Mouse (Mus musculus) gastrocnemius, adult 8-10 months (tissue): ENCODE measurements around the gene Tacr3. TPM values are rescaled to one million over a fixed set of nuclear protein-coding genes. Genes with fewer than 3 reads are reported as not detected.

Experiments
- DNase-seq, 2 experiments: peaks; one replicate each; pipeline ENCODE4 v3.0.0; 2022; ENCODE audit warnings: low spot score in 2 of 2
- total RNA-seq, 4 experiments: library from RNA; stranded (reverse); gene quantifications; 2 replicates each; pipeline ENCODE4 v1.2.4; 2022

Tacr3 gene
- not detected for total RNA-seq

DNA sequence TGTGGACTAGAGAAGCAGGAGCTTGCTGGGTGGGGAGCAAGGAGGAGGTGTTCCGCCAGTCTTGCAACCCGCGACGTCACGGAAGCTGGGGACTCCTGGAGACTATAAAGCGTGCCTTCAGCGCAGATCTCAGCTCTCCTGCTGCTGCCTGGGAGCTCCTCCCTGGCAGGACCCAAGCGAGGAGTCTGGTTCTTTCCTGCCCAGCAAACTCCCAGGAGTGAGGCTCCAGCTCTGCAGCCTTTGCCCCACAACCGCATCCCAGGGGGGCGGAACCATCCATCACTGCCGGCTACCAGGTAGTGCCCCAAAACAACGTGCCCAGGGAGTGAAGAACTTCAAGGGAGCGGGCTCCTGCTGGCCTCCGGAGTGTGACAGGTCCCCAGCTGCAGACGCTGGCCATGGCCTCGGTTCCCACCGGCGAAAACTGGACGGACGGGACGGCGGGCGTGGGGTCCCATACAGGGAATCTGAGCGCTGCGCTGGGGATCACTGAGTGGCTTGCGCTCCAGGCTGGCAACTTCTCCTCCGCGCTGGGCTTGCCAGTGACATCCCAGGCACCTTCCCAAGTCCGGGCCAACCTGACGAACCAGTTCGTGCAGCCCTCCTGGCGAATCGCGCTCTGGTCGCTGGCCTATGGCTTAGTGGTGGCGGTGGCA is at the start of gene Tacr3:
Gene Tacr3 (plus strand): TSS at position 133 of the 656 bp plus-strand sequence.
- DNase-seq: no peak

DNA sequence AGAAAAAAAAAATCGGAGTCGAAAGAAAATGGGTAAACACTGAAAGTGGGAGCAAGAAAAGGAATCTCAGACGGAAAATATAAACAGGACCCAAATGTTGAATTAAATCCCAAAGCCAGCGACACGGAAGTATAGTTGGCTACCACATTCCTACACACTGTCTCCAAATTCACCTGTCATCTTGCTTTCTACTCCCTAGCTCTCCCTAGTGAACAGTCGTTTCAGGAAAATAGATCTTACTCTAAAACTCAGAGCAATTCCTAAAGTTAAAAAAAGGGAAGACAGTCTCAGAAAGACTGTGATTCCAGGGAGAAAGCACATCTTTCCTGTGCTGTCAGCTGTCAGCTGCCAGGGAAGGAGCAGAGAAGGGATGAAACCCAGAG is 324 bp upstream of the Tacr3 start:
- no peak for DNase-seq

- DNase-seq: no peak
Measured at GRCm38 (mm10) chr3:134829531-134829921, 719 bp downstream of the Tacr3 start.

DNA sequence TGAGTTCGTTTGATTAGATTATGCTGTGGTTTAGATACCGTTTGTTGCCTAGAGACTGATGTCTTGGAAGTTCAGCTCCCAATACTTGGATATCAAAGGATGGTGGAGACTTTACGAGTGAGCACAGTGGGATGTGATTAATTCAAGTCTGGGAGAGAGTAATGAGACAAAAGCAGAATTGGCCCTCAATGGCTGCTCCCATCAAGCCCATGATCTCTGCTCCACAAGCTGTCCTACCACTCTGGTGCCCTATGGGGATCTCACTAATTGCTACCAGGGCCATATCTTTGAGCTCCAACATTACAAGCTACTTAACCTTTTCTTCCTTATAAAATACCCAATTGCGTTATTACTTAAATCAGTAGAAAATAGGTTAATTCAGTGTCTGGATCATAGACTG is 22.5 kb downstream of the Tacr3 start:
- DNase-seq: no peak

DNA sequence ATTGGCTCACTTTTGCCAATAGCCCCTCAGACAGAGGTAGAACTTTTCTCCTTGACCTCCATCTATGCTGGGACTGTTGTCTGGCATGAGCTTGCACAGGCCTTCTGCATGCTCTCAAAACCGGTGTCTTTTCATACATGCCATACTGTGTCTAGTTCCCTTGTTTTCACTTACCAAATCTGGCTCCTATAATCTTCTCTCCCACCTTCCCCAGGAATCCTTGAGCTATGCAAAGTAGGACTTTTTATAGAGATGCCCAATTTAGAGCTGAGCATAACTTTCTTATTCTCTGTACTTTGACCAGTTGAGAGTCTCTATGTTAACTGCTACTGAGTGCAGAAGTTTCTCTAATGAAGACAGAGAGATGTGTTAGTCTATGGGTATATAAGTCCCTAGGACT is 48.9 kb downstream of the Tacr3 start:
- DNase-seq: no peak

- DNase-seq: no peak
Measured at GRCm38 (mm10) chr3:134895831-134896230, 67.0 kb downstream of the Tacr3 start.

DNA sequence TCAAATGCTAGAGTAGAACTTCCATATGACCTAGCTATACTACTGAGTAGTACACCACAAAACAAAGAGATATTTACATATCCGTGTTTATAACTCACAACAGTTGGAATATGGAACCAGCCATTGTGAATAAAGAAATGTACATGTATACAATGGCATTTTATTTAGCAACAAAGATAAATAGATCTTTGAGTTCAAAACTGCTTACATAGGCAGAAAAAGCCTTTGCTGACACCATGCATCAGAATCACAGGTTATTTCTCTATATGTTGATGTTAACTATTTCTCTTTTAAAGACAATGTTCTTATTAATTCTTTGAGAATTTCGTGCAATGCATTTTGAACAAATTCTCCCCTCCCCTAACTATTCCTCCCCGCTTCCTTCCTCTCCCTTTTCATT is 80.1 kb downstream of the Tacr3 start:
- DNase-seq: no peak

- no peak for DNase-seq
Measured at GRCm38 (mm10) chr3:134934703-134935102, 105.9 kb downstream of the Tacr3 start.

GRCm38 (mm10) chr3:134935461-134935860 is 106.7 kb downstream of the Tacr3 start:
- DNase-seq: no peak

- DNase-seq: no peak
Measured at GRCm38 (mm10) chr3:134963461-134963860, 134.7 kb downstream of the Tacr3 start.

DNA sequence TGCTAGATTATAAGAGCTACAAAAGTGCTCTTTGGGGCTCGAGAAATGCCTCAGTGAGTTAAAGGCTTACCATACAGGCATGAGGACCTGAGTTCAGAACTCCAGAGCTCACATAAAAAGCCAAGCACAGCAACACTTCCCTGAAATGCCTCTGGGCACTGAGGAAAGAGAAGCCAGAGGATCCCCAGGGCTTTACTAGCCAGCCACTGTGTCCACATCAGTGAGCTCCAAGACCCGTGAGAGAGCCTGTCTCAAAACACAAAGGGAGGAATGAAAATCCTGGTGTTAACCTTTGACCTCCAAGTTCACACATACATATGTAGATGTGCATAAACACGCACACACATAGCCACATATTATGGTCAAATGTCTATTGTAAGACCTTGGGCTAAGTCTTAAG is 150.1 kb downstream of the Tacr3 start:
- DNase-seq: no peak

GRCm38 (mm10) chr3:134980140-134980539 is 151.3 kb downstream of the Tacr3 start:
- no peak for DNase-seq
